Mouse (Mus musculus): ENCODE data around the gene Efs. TPM values are rescaled to one million over a fixed set of nuclear protein-coding genes. Genes with fewer than 3 reads are reported as not detected.
A peak's percentile ranks its signal among the peaks of the same experiment; 100 is the strongest.
"Not testable (repeated sequence)": the region's sequence is repeated elsewhere in the genome, so short reads cannot be mapped to it uniquely, and the experiment has no call there.

The Efs gene
- total RNA-seq, 4 experiments from 2014 or later, result 8.9 to 10.3 (median 9.1) TPM

DNA sequence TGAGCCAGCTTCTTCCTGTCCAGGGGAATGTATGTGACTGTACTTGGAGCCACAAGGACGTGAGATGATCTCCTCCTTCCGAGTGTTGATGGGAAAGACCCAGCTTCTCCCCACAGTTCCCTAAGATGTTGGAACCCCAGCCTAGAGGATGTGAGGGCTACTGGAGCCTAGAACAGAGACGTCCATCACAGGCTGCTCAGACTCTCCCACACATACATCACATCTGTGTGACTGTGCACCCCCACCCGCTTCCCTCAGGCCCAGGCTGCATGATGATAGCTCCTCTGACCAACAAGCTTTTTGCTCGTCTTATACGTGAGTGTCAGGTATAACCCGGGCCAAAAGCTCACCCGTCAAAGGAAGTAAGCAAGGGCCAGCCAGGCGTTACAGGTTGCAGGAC is 22.9 kb upstream of the Efs start:
- no peak for DNase-seq (ENCODE audit: low spot score in 2 of 2)

DNA sequence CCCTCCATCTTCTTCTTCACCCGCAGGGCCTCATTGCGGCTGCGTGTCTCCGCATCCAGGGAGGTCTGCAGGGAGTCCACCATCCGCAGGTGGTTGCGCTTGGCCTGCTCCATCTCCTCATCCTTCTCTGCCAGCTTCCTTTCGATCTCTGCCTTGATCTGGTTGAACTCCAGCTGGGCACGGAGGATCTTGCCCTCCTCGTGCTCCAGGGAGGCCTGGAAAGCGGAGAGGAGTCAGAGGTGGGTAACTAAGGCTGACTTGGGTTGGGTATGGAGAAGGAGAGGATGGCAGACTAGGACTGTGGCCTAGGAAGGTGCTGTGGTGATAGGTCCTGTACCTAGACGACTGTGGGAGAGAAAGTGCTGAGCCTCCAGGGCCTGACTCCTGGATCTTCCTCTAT is 21.1 kb upstream of the Efs start:
- DNase-seq (ENCODE audit: low spot score in 2 of 2), result not testable (repeated sequence)

DNA sequence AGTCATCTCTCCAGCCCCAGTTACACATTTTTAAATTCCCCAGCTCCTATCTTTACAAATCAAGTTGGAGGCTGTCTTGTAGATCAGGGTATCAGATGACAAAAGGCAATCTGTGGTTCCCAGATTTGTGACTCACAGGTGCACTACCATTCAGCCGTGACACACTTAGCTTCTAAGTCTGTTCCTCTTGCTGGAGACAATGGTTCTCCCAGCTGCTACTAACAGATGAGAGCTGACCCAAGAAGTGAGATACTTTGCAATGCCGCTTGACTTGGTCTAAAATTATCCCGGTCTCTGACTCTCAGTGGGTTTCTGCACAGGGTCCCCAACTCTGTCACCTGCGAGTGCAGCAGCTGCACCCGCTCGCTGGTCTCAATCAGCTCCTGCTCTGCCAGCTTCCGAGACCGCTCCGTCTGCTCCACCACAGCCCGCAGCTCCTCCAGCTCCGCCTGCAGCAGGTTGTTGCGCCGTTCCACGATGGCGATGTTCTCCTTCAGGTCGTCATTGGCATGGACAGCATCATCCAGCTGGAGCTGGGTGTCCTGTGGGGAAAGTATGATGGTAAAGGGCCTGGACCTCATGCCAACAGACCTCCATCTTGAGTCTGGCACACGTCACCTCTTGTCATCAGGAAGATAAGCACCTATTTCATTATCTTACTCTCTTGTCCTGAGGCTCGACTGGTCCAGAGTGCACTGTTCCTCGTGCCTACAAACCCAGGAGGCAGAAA is 20.2 kb upstream of the Efs start:
- no peak for DNase-seq (ENCODE audit: low spot score in 2 of 2)

DNA sequence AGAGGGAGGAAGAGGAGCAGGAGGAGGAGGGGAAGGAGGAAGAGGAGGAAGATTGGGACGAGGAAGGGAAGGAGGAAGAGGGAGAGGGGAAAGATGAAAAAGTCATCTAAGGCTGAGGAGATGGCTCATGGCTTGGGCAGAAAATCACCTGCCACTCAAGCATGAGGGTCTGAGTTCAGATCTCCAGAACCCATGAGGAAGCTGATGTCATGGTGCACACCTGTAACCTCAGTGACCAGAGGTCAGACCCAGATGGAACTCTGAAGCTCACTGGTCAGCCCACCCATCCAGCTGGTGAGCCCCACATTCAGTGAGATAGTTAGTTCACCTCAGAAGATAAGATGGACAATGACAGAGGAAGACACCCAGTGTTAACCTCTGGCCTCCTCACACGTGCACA is 19.0 kb upstream of the Efs start:
- DNase-seq (ENCODE audit: low spot score in 2 of 2), result no peak

DNA sequence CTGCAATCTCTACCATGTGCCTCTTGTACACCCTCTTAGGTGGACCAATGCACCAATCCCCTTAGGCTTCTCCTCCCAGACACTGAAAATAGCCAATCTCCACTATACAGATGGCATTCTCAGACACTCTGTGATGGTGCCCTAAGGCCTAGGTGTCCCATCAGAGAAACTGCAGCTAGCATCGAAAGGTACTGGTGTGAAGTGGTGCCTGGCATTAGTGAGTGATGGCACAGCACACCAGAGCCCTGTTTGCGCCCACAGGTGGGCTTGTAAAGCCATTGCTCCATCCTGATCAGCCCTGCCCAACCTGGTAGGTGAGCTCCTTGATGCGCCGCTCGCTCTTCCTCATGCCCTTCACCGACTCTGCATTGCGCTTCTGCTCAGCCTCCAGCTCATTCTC is 18.0 kb upstream of the Efs start:
- DNase-seq (ENCODE audit: low spot score in 2 of 2), result no peak

DNA sequence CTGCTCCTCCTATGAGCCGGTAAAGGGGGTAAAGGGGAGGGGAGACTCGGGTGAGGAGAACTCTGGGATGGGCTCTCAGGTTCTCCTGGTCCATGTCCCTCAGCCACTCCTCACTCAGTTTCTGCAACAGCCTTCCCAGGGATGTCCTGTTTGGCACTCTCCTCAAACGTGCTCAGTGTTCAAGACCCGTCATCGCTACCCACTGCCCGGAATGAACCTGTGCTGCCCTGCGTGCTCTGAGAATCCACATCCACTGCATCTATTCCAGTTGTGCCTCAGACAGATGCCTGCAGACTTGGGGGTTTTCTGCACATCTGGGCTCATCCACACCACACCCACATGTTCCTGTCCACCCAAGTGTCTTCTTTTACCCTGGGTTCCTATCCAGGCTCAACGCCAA is 16.6 kb upstream of the Efs start:
- no peak for DNase-seq (ENCODE audit: low spot score in 2 of 2)

DNA sequence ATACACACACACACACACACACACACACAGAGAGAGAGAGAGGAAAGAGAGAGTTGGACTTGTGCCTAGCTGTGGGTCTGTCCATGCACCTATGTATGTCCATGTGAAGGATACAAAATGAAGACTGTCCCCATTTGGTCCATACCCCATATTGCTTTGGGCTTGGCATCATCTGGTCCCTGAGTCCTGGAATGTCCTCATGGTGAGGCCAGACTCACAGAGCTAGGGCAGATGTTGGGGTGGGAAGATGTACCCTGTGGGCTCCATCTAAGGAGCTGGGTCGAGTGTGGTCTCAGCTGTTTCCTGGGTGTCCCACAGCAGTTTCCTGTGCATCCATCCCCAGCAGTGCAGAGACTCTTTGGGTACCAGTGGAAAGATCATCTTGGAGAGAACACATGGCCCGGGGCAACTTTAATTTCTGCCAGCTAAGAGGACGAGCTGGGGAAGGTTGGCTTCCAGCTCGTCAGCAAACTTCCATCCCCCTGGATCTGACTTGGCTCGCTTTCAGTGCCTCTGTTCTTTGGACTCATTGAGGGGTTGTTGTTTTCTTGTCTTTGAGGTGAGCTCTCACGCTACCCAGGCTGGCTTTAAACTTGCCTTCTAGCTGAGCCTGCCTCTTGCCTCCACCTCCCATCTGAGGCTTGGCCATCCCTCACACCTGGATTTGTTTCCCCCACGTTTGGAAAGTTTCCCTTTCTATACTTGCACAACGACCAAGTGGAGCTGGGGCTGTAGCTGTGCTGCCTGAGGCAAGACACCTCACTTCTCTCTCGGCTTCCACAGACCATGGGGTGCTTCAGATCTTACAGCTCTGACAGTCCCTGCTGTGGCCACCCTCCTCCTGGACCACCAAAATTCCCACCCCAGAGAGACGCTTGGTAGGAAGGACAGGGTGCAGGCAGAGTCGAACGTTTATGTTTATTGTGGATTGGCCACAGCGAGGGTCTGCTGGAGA is 15.4 kb upstream of the Efs start:
- DNase-seq (ENCODE audit: low spot score in 2 of 2), result no peak

DNA sequence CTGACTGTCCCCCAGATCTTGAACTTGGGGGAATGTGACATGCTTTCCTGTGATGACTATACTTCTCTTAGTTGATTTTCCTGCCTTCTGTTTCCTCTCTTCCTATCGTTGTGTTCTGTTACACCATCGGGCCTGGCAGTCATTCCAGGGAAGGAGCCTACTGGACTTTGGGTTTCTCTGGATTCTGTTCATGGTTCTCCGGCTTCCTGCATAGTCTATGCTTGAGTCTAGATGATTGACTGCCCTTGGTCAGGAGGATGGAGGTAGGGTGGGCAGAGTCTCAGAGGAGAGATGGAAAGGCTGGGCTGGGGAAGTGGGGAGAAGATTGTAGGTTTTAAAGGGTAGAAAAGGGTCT is 14.2 kb upstream of the Efs start:
- DNase-seq (ENCODE audit: low spot score in 2 of 2), result no peak

DNA sequence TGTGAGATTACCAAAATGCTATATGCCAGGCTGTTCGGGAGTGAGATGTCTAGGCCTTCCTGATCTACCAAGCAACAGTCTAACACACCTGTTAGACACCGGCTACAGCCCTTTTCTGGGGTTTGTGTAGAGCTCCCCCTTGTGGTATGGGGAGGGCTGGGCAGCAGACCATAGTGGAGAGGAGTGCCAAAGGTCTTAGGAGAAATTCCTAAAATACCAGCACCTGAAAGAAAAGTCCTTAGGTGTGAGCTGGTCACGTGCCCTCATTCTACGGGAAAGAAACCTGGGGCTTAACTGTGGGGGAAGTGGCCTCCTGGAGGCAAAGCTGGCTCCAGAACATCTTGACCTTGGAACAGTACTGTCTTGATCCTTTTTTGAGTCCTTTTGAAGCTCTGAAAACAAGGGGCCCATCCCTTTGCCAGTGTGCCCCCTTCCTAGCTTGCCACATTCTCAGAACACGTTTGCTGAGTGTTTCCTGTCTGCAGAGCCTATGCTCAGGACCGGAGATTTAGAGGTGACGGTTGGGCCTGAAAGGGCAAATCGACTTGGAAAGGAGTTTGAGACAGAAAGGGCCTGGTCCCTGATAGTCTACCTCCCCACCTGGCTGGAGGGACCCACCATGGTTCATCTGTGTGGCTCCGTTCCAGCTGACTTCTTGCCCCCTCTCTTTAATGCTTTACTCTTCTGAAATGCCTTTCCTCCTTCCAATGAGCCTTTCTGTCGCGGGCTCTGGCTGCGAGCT is 13.7 kb upstream of the Efs start:
- DNase-seq (ENCODE audit: low spot score in 2 of 2), result peak in 1 of 2 experiments; percentile 36

DNA sequence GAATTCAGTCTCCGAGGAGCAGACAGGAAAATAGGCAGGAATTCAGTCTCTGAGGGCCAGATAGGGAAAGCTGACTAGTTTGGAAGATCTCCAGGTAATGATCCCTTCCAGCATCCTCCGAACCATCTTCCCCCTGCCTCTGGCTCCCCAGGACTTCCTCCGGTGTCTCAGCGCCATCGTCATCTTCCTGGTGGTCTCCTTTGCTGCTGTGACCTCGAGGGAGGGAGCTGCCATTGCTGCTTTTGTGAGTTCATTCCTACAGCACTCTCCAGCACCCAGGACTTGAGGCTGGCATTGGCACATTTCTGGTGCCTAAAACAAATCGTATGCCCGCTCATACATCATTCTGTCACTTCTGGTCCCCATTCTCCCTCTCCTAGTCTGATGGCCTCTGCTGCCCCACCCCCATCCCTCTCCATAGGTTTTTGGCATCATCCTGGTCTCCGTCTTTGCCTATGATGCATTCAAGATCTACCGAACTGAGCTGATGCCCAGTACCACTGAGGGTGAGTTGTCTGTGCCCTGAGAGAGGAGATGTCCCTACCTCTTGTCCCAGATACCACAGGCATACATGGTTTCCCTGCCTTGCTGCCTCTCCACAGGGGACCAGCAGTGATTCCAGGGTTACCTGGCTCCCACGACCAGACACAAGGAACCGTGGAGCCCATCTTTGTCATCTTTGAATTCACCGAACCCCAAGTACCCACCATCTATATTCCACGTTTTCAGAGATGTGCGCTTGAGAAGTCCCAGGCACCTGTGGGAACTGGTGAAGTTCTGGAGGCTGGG is 12.7 kb upstream of the Efs start:
- no peak for DNase-seq (ENCODE audit: low spot score in 2 of 2)

DNA sequence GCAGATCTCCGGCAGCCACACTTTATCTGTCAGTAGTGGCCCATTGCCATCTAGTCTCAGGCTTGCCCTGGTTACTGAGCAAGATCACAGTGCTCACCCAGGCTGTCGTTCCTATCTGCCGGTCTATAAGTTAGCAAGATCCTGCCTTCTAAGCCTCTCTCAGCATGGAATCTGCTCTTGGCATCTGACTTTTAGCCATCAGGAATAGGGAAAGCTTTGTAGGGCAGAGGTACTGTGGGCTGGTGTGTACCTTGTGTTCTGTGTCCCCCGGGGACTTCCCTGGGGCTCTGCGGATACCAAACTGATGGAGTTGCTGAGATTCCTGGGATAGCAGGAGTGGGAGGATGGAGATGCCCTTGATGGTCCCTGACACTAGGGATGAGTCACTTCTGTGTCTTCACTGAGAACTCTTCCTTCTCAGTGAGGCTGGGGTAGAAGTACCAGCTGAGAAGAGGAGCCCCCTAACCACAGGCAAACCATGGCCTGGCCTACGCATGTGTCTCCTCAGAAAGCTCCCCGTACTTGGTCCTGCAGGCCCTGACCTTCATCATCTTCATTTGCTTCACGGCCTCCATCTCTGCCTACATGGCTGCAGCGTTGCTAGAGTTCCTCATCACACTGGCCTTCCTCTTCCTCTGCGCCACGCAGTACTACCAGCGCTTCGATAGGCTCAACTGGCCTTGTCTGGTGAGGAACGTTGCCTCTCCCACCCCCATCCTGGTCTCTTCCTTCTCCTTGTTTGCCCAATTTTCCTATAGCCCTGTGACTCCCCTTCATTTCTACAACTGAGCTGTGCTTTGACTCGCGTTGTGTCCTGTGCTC is 11.6 kb upstream of the Efs start:
- no peak for DNase-seq (ENCODE audit: low spot score in 2 of 2)

DNA sequence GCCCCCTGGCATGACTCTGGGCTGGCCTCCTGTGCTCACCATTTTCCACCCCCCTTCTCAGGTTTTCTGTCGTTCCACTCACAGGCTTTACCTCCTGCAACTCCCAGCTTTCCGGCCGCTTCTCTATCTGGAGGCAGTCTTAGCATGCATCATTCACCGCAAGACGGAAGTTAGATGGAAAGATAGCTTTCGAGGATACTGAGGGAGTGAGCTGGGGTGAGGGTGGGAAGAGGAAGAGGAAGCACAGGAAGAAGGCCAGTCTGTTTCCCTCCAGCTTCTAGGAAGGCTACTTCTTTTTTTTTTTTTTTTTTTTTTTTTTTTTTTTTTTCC is 10.9 kb upstream of the Efs start:
- DNase-seq (ENCODE audit: low spot score in 2 of 2), result no peak

DNA sequence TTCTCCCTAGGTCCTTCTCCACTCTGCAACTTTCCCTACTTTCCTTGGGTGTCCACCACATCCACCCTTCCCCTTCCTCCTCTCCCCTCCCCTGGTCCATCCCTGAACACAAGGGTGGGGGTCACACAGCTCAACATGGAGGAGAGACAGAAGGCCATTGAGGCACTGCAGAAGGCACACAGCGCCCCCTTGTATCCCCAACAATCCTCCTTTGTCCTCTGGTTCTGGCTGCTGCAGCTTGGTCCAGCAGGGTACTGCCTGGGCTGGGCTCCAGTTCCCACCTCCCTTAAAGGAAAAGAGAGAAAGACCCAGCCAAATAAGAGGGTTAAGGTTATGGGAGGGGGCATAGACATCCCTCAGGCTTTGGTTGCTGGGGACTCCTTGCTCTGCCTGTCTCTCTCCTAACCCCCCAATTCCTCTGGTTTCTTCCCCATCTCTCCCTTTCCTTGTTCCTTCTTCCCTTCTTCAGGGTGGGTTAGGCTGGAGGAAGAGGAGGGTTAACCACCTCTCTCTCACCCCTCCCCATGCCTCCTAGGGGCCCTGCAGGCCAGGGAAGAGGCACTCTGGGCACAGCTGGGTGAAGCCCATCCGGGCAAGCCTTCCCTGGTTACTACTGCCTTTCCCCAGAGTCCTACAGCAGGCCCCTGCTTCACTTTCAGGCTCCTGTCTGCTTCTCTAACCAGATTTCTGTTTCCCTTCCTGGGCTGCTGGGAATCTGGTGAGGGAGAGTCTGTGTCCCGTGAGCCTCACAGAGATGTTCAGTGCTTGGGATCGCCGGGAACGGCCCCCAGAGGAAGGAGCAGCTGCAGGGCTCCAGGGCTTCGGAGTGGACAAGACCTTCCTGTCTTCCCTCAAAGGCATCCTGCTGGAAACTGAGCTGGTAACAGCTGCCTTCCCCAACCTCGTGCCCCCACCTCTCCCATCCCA is 10.2 kb upstream of the Efs start, which contains the start of gene Cmtm5:
Gene Cmtm5, plus strand, starts transcription at position 358 of the 927 bp plus-strand sequence.
- peak in 1 of 2 experiments; percentile 86 for DNase-seq (ENCODE audit: low spot score in 2 of 2)

DNA sequence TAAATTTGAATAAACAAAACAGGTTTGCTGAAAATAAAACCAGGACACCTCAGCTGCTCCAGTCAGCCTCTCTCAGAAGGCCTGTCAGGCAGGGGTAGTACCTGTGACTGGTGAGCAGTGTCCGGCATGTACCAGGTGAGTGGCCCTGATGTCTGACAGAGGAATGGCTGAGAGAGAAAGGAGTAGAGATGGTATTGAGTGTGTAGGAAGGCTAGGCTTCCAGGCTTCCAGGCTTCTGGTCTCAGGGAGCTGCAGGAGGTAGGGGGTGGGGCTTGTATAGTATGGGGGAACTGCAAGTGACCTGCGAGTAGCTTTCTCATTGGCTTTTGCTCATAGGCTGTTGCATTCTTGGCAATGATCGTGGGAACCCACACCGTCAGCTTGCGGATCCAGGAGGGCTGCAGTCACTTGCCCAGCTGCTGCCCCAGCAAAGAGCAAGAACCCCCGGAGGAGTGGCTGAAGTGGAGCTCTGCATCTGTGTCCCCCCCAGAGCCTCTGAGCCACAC is 6.8 kb upstream of the Efs start, which contains the start of gene Il25:
Gene Il25, plus strand, starts transcription at position 51 of the 506 bp plus-strand sequence.
- no peak for DNase-seq (ENCODE audit: low spot score in 2 of 2)

DNA sequence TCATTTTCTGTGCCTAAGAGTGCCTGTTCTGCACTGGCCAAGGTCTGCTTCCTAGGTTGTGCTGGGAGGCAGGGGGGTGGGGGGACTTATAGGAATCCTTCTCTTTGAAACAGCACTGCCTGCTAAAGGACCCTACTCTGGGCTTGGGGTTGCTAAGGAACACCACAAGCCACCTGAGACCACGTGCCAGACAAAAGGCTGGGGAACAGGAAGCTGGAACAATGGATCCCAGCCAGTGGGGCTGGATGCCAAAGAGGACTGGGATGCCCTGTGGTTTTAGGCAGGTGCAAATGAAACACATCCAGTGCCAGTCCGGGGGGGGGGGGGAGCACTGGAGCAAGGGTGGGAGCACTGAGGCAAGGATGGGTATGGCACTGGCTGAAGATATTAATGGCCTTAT is 4.5 kb upstream of the Efs start:
- no peak for DNase-seq (ENCODE audit: low spot score in 2 of 2)

DNA sequence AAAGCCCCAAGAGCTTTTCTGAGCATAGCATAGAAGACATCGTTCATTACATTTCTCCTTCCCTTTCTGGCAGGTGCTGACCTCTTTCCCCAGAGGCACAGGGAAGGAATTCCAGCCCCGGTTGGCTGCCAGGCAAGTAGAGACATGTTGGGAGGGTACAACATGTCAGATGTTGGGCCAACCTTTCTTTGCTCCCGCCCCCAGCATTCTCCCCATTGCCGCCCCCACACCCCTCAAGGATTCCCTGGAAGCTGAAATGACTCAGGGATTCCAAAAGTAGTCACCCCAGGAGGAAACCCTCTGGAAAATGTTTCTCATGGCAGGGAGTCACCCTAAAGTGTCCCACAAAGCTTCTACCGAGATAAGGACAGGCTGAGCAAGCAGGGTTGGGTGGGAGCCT is 3.9 kb upstream of the Efs start:
- DNase-seq (ENCODE audit: low spot score in 2 of 2), result no peak

DNA sequence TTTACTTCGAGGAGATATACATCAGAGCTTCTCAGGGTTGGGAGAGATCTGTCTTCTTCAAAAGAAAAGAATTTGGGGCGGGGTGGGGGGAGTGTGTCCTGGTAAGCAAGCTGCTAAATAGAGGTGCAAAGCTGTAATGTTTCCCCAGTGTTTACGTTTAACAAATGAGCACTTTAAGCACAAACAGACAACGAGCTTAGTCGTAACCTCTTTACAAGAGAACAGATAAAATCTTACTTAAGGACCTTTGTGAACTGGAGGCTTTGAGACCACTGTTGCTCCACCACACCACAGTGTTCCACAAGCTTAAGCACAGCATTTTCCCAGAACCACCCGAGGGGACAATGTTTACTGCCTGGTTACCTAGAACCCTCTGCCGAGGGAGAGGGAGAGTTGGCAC is 1.4 kb upstream of the Efs start:
- DNase-seq (ENCODE audit: low spot score in 2 of 2), result no peak

DNA sequence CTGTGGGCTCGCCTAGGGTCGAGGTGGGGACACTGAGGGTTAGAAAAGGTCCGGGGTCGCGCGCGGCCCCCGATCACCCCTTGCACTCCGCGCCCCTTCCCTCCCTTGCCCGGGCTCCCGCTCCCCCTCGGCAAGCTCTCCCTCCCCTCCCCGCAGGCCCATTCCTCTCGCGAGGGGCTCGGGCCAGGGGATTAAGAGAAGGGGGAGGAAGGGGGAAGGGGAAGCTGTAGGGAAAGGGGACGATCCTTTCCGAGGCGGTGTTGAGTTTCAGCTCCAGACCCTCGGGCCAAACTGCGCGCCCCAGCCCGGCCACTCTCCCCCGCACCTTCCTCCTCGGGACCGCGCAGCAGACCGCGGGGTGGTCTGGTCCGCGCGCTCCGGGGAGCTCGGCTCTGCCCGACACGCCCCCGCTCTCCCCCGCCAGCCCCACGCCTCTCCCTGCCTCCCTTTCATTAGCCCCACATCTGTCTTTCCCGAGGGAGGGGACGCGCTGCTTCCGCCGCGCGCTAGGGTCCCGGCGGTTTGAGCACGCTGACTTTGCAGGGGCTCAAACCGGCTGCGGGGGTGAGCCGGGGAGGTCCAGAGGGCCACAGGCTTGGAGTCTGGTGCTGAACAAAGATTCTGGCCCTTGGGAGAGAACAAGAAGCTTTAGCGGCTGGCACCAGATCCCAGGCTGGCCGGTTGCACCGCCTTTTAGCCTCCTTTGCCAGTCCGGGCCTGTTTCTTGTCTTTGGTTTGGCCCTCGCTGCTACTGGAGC is 654 bp upstream of the Efs start:
- DNase-seq (ENCODE audit: low spot score in 2 of 2), result no peak
